Mouse (Mus musculus): Measurements from ENCODE around the gene Alkbh1. TPM values are rescaled to one million over a fixed set of nuclear protein-coding genes. Genes with fewer than 3 reads are reported as not detected.
A peak's percentile ranks its signal among the peaks of the same experiment; 100 is the strongest.

The Alkbh1 gene
- total and polyA plus RNA-seq, 3 experiments = 7.6 to 11.5 (median 9.6) TPM

- H3K36me3 ChIP-seq (ENCODE audit: control insufficient read depth, insufficient read depth, low read length) = no peaks in the 10 kb centered on the region
- 25% methylated on average over 4 of the region's 4 CpGs for WGBS
- no peak overlapping the region for H3K9ac ChIP-seq (ENCODE audit: low read depth, low read length)
- no peaks in the 10 kb centered on the region for H3K79me2 ChIP-seq (replicated peaks; ENCODE audit: control insufficient read depth, insufficient read depth, low read length)
- DNase-seq = peak; percentile 68 to 79
- intact Hi-C loops (cut with DNase I) = loop anchor here (5.0 kb wide), 1 partner anchor 146 kb away; the partner anchor contains the start of genes Ahsa1 and Vipas39
- no peak for TF ChIP-seq EP300 (IDR thresholded peaks at IDR 0.05; ENCODE audit: insufficient read depth, low read depth, low read length)
- TF ChIP-seq CTCF (IDR thresholded peaks at IDR 0.05) = 0 out of 2 replicates have a peak, but pooled peaks have one; percentile 100
- no peak for TF ChIP-seq POLR2A (IDR thresholded peaks at IDR 0.05; ENCODE audit: insufficient read depth, low read depth, low read length)
- H3K4me3 ChIP-seq = no peak overlapping the region
- no peak overlapping the region for H3K27ac ChIP-seq
- peaks cover 2% of the 10 kb centered on the region for H3K4me1 ChIP-seq (ENCODE audit: control insufficient read depth, insufficient read depth, low read length)
- no peaks in the 10 kb centered on the region for H3K27me3 ChIP-seq (ENCODE audit: control insufficient read depth, insufficient read depth, low read length)
These were observed 30.5 kb downstream of the Alkbh1 start for GRCm38 (mm10) chr12:87413179-87413790.

GRCm38 (mm10) chr12:87410999-87411398 lies 32.8 kb downstream of the Alkbh1 start:
- no peak for DNase-seq
- Histone ChIP-seq H3K27ac (no peak overlapping the region), H3K9ac (ENCODE audit: low read depth, low read length) (no peak overlapping the region), H3K36me3 (ENCODE audit: control insufficient read depth, insufficient read depth, low read length) (no peaks in the 10 kb centered on the region), H3K27me3 (ENCODE audit: control insufficient read depth, insufficient read depth, low read length) (no peaks in the 10 kb centered on the region), H3K79me2 (replicated peaks; ENCODE audit: control insufficient read depth, insufficient read depth, low read length) (no peaks in the 10 kb centered on the region), H3K4me1 (ENCODE audit: control insufficient read depth, insufficient read depth, low read length) (peaks cover 5% of the 10 kb centered on the region), H3K4me3 (no peak overlapping the region)
- TF ChIP-seq CTCF (IDR thresholded peaks at IDR 0.05) (no peak), POLR2A (IDR thresholded peaks at IDR 0.05; ENCODE audit: insufficient read depth, low read depth, low read length) (no peak), EP300 (IDR thresholded peaks at IDR 0.05; ENCODE audit: insufficient read depth, low read depth, low read length) (no peak)
- intact Hi-C loops (cut with DNase I) = loop anchor here (5.0 kb wide), 1 partner anchor 144 kb away; the partner anchor contains the start of genes Ahsa1 and Vipas39
- 11% methylated on average over 7 of the region's 7 CpGs for WGBS

GRCm38 (mm10) chr12:87409123-87409522 lies 34.7 kb downstream of the Alkbh1 start:
- Histone ChIP-seq H3K36me3 (ENCODE audit: control insufficient read depth, insufficient read depth, low read length) (no peaks in the 10 kb centered on the region), H3K9ac (ENCODE audit: low read depth, low read length) (no peak overlapping the region), H3K79me2 (replicated peaks; ENCODE audit: control insufficient read depth, insufficient read depth, low read length) (no peaks in the 10 kb centered on the region), H3K27ac (no peak overlapping the region), H3K27me3 (ENCODE audit: control insufficient read depth, insufficient read depth, low read length) (no peaks in the 10 kb centered on the region), H3K4me3 (no peak overlapping the region), H3K4me1 (ENCODE audit: control insufficient read depth, insufficient read depth, low read length) (peaks cover 5% of the 10 kb centered on the region)
- WGBS = 83% methylated on average over 4 of the region's 4 CpGs
- no peak for TF ChIP-seq CTCF (IDR thresholded peaks at IDR 0.05)
- no peak for TF ChIP-seq EP300 (IDR thresholded peaks at IDR 0.05; ENCODE audit: insufficient read depth, low read depth, low read length)
- TF ChIP-seq POLR2A (IDR thresholded peaks at IDR 0.05; ENCODE audit: insufficient read depth, low read depth, low read length) = no peak
- intact Hi-C loops (cut with DNase I) = no loop called here
- no peak for DNase-seq

GRCm38 (mm10) chr12:87407869-87408605 lies 35.8 kb downstream of the Alkbh1 start:
- WGBS = 8% methylated on average over 21 of the region's 21 CpGs
- Histone ChIP-seq H3K27ac (peak overlapping the region; percentile 70), H3K4me3 (peak overlapping the region; percentile 9), H3K79me2 (replicated peaks; ENCODE audit: control insufficient read depth, insufficient read depth, low read length) (no peaks in the 10 kb centered on the region), H3K9ac (ENCODE audit: low read depth, low read length) (no peak overlapping the region; the same call in 1 of the 2 replicates), H3K27me3 (ENCODE audit: control insufficient read depth, insufficient read depth, low read length) (no peaks in the 10 kb centered on the region), H3K4me1 (ENCODE audit: control insufficient read depth, insufficient read depth, low read length) (peaks cover 5% of the 10 kb centered on the region), H3K36me3 (ENCODE audit: control insufficient read depth, insufficient read depth, low read length) (no peaks in the 10 kb centered on the region)
- DNase-seq = peak; percentile 70 to 74
- peak; percentile 57 for TF ChIP-seq POLR2A (IDR thresholded peaks at IDR 0.05; ENCODE audit: insufficient read depth, low read depth, low read length)
- TF ChIP-seq EP300 (IDR thresholded peaks at IDR 0.05; ENCODE audit: insufficient read depth, low read depth, low read length) = no peak
- no peak for TF ChIP-seq CTCF (IDR thresholded peaks at IDR 0.05)
- intact Hi-C loops (cut with DNase I) = loop anchor here (2.0 kb wide), 1 partner anchor 19 kb away; the partner anchor contains the start of gene Sptlc2

GRCm38 (mm10) chr12:87405721-87406120 lies 38.1 kb downstream of the Alkbh1 start:
- no peaks in the 10 kb centered on the region for H3K79me2 ChIP-seq (replicated peaks; ENCODE audit: control insufficient read depth, insufficient read depth, low read length)
- H3K4me1 ChIP-seq (ENCODE audit: control insufficient read depth, insufficient read depth, low read length) = peaks cover 5% of the 10 kb centered on the region
- TF ChIP-seq CTCF (IDR thresholded peaks at IDR 0.05) (no peak), POLR2A (IDR thresholded peaks at IDR 0.05; ENCODE audit: insufficient read depth, low read depth, low read length) (no peak), EP300 (IDR thresholded peaks at IDR 0.05; ENCODE audit: insufficient read depth, low read depth, low read length) (no peak)
- 70% methylated on average over 3 of the region's 3 CpGs for WGBS
- H3K36me3 ChIP-seq (ENCODE audit: control insufficient read depth, insufficient read depth, low read length) = no peaks in the 10 kb centered on the region
- H3K27me3 ChIP-seq (ENCODE audit: control insufficient read depth, insufficient read depth, low read length) = no peaks in the 10 kb centered on the region
- H3K27ac ChIP-seq = no peak overlapping the region
- DNase-seq = no peak
- intact Hi-C loops (cut with DNase I) = loop anchor here (2.0 kb wide), 1 partner anchor 17 kb away; the partner anchor contains the start of gene Sptlc2
- H3K9ac ChIP-seq (ENCODE audit: low read depth, low read length) = no peak overlapping the region
- no peak overlapping the region for H3K4me3 ChIP-seq
